Mouse (Mus musculus): ENCODE data around the gene Krtap17-1.

Krtap17-1 gene

GRCm38 (mm10) chr11:99965961-99966360 lies 27.8 kb downstream of the Krtap17-1 start:
- no peak for DNase-seq (ENCODE audit: low spot score in 2 of 2)

- no peak for DNase-seq (ENCODE audit: low spot score in 2 of 2)
Measured at GRCm38 (mm10) chr11:99964213-99964612, 29.6 kb downstream of the Krtap17-1 start.

GRCm38 (mm10) chr11:99948175-99948574 lies 45.6 kb downstream of the Krtap17-1 start, which contains the start of gene Krtap9-5:
TSS of gene Krtap9-5 (plus strand) at chr11:99948475.
- DNase-seq (ENCODE audit: low spot score in 2 of 2): no peak
